Mouse (Mus musculus) forebrain, embryonic 14.5 days (tissue): ENCODE data around the gene Dlg5. TPM values are rescaled to one million over a fixed set of nuclear protein-coding genes. Genes with fewer than 3 reads are reported as not detected.

ENCODE experiments used
- ATAC-seq: fragments of 200-750 bp; cut with Nextera tagmentation; 2 replicates; pipeline ENCODE4 v1.8.0; 2017; ENCODE audit warnings: mild to moderate bottlenecking, moderate library complexity
- DNase-seq: peaks from one replicate; pipeline ENCODE4 v3.0.0-alpha.2; 2015; ENCODE audit warnings: low spot score
- H3K27ac ChIP-seq: fragments of 300-500 bp; sonication (generic); 2 replicates; pipeline ENCODE4 v1.5.1; 2014; ENCODE audit warnings: low read depth, mild to moderate bottlenecking, control low read depth, low read length, moderate library complexity
- H3K27me3 ChIP-seq: fragments of 300-500 bp; sonication (generic); replicated peaks from 2 replicates; pipeline ENCODE4 v1.6.1; 2014; ENCODE audit warnings: low read length, control low read depth, mixed read lengths; ENCODE audit not compliant: control insufficient read depth, insufficient read depth
- H3K36me3 ChIP-seq: fragments of 300-500 bp; sonication (generic); 2 replicates; pipeline ENCODE4 v1.6.1; 2014; ENCODE audit warnings: low read length, control low read depth; ENCODE audit not compliant: control insufficient read depth, insufficient read depth
- H3K4me1 ChIP-seq: fragments of 300-500 bp; sonication (generic); 2 replicates; pipeline ENCODE4 v1.6.1; 2014; ENCODE audit warnings: antibody characterized with exemption, low read length, control low read depth; ENCODE audit not compliant: control insufficient read depth, insufficient read depth
- H3K4me2 ChIP-seq: fragments of 300-500 bp; sonication (generic); 2 replicates; pipeline ENCODE4 v1.6.1; 2014; ENCODE audit warnings: mild to moderate bottlenecking, control low read depth, low read length
- H3K4me3 ChIP-seq: fragments of 300-500 bp; sonication (generic); 2 replicates; pipeline ENCODE4 v1.5.1; 2014; ENCODE audit warnings: low read depth, low read length, control low read depth
- H3K9ac ChIP-seq: fragments of 300-500 bp; sonication (generic); 2 replicates; pipeline ENCODE4 v1.6.1; 2014; ENCODE audit warnings: mild to moderate bottlenecking, low read length, control low read depth, moderate library complexity
- H3K9me3 ChIP-seq: fragments of 300-500 bp; sonication (generic); replicated peaks from 2 replicates; pipeline ENCODE4 v1.6.1; 2016; ENCODE audit warnings: low read length, control low read depth, mixed read lengths; ENCODE audit not compliant: control insufficient read depth
- WGBS: fragments of 180-500 bp; shearing (Covaris S2); extraction: QIAGEN DNeasy Blood & Tissue Kit; methylation state at CpG from one replicate; pipeline ENCODE4 v1.1.7; 2014; 5-methylcytosine and 5-hydroxymethylcytosine counted together
- polyA plus RNA-seq: library from polyadenylated mRNA; unstranded; fragments of >200 nt; fragmentation: Nextera tagmentation; extraction: Ambion mirVana; gene quantifications from 2 replicates; pipeline ENCODE4 v1.2.1, GENCODE M21; 2014

Dlg5 gene
- polyA plus RNA-seq = 20.3 and 22.5 TPM in 2 replicates

- peak within 1 kb of the TSS; percentile 86 for H3K4me3 ChIP-seq
- DNase-seq (peak; percentile 68), ATAC-seq (peak; percentile 90)
- peak within 1 kb of the TSS; percentile 93 for H3K27ac ChIP-seq
- H3K4me1 ChIP-seq = peaks cover 7% of the 10 kb centered on the region; the same call in 1 of the 2 replicates
- no peaks in the 10 kb centered on the region for H3K9me3 ChIP-seq
- WGBS = under 1% methylated on average over 62 of the region's 98 CpGs
- H3K4me2 ChIP-seq = peak within 1 kb of the TSS; percentile 67
- H3K9ac ChIP-seq = peak within 1 kb of the TSS; percentile 95
- H3K27me3 ChIP-seq = no peaks in the 10 kb centered on the region
- peaks cover 10% of the 10 kb centered on the region; the same call in 1 of the 2 replicates for H3K36me3 ChIP-seq
These were observed at the start of gene Dlg5 for GRCm38 (mm10) chr14:24245177-24246081. Gene Dlg5 (minus strand): TSS chr14:24245920.

- Histone ChIP-seq H3K4me3 (no peak overlapping the region), H3K9me3 (no peaks in the 10 kb centered on the region), H3K36me3 (no peaks in the 10 kb centered on the region), H3K4me1 (no peaks in the 10 kb centered on the region), H3K27me3 (no peaks in the 10 kb centered on the region), H3K9ac (no peak overlapping the region), H3K27ac (no peak overlapping the region), H3K4me2 (no peak overlapping the region)
- DNase-seq (no peak), ATAC-seq (no peak)
- WGBS = 90% methylated on average over 5 of the region's 5 CpGs
These were observed 47.9 kb upstream of the Dlg5 start for GRCm38 (mm10) chr14:24293631-24294030.

GRCm38 (mm10) chr14:24292914-24293313, 47.2 kb upstream of the Dlg5 start, which contains the start of gene E330034G19Rik:
Gene E330034G19Rik (plus strand): TSS chr14:24293214.
- no peak within 1 kb of the TSS for H3K9ac ChIP-seq
- H3K4me2 ChIP-seq = no peak within 1 kb of the TSS
- no peak within 1 kb of the TSS for H3K4me3 ChIP-seq
- no peaks in the 10 kb centered on the region for H3K9me3 ChIP-seq
- no peaks in the 10 kb centered on the region for H3K4me1 ChIP-seq
- no peak for DNase-seq
- no peaks in the 10 kb centered on the region for H3K36me3 ChIP-seq
- H3K27ac ChIP-seq = no peak within 1 kb of the TSS
- H3K27me3 ChIP-seq = no peaks in the 10 kb centered on the region
- 58% methylated on average over 3 of the region's 3 CpGs for WGBS
- ATAC-seq = no peak

DNA sequence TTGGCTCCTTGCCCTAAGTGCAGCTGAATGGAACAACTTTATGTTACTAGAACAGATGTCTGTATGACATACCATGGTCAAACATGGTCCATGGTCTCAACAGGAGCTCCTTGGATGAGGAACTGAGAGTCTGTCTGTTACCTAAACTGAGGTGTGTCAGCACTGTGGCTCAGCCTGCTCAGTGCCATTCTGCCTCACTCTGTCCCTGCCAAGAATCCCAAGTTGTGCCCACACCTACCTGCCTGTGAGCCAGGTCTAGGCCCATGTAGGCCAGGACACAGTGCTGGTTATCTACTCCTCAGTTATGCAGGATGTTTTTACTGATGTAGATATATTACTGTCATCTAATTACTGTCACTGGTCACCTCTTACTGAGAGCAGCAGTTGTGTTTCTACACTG, 45.0 kb upstream of the Dlg5 start:
- Histone ChIP-seq H3K4me1 (no peaks in the 10 kb centered on the region), H3K4me2 (no peak overlapping the region), H3K36me3 (no peaks in the 10 kb centered on the region), H3K27ac (no peak overlapping the region), H3K9me3 (no peaks in the 10 kb centered on the region), H3K27me3 (no peaks in the 10 kb centered on the region), H3K9ac (no peak overlapping the region), H3K4me3 (no peak overlapping the region)
- DNase-seq (no peak), ATAC-seq (no peak)

DNA sequence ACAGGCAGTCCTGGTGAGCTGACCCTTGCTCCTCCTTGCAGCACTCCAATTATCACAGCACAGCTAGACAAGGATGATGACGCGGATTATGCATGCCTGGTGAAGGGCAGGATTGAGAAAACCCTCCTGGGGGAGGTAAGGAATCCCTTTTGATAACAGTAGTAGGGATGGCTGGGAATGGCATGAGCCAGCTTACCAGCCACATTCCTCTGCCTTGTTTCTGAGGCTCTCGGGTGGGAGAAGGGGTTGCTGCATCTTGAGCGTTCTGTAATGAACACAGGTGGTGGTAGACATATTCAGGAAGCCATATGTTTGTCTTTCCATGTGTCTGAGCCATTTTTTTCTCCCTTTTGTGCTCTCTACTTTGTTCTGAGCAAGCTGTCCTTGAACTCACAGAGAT, 40.4 kb upstream of the Dlg5 start:
- Histone ChIP-seq H3K4me2 (no peak overlapping the region), H3K9me3 (no peaks in the 10 kb centered on the region), H3K9ac (no peak overlapping the region), H3K27ac (no peak overlapping the region), H3K4me1 (no peaks in the 10 kb centered on the region), H3K27me3 (no peaks in the 10 kb centered on the region), H3K4me3 (no peak overlapping the region), H3K36me3 (no peaks in the 10 kb centered on the region)
- 57% methylated on average over 4 of the region's 4 CpGs for WGBS
- no peak for ATAC-seq
- DNase-seq = no peak

DNA sequence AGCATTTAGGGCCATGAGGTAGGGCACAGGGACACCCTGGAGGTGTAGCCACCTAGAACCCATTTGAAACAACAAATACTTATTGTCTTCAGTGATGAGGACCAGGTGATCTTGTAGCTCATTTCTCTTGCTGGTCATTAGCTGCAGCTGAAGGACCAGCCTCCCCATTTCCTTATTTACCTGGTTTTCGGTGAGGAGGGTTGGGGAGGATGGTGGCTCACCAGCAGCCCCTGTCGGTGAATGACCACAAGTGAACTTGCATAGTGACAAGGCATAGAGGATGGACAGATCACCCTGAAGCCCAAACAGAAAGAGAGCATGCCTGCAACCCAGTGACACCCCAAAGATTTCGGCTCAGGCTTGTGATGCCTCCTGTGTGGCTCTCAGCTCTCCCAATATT, 36.6 kb upstream of the Dlg5 start:
- Histone ChIP-seq H3K9ac (no peak overlapping the region), H3K36me3 (no peaks in the 10 kb centered on the region), H3K4me1 (no peaks in the 10 kb centered on the region), H3K27ac (no peak overlapping the region), H3K9me3 (no peaks in the 10 kb centered on the region), H3K4me3 (no peak overlapping the region), H3K4me2 (no peak overlapping the region), H3K27me3 (no peaks in the 10 kb centered on the region)
- WGBS = 76% methylated on average over 3 of the region's 3 CpGs
- DNase-seq = no peak
- no peak for ATAC-seq

GRCm38 (mm10) chr14:24281278-24281677, 35.6 kb upstream of the Dlg5 start:
- Histone ChIP-seq H3K36me3 (no peaks in the 10 kb centered on the region), H3K4me2 (no peak overlapping the region), H3K9me3 (no peaks in the 10 kb centered on the region), H3K4me3 (no peak overlapping the region), H3K4me1 (no peaks in the 10 kb centered on the region), H3K27ac (no peak overlapping the region), H3K27me3 (no peaks in the 10 kb centered on the region), H3K9ac (no peak overlapping the region)
- WGBS = 77% methylated on average over 4 of the region's 4 CpGs
- DNase-seq = no peak
- no peak for ATAC-seq

- no peak overlapping the region for H3K4me3 ChIP-seq
- peak; percentile 82 for DNase-seq
- ATAC-seq = peak; percentile 54; the same call in 1 of the 2 replicates
- no peaks in the 10 kb centered on the region for H3K4me1 ChIP-seq
- 50% methylated on average over 2 of the region's 2 CpGs for WGBS
- H3K9me3 ChIP-seq = no peaks in the 10 kb centered on the region
- no peaks in the 10 kb centered on the region for H3K36me3 ChIP-seq
- H3K27me3 ChIP-seq = no peaks in the 10 kb centered on the region
- H3K4me2 ChIP-seq = no peak overlapping the region
- H3K27ac ChIP-seq = no peak overlapping the region
- H3K9ac ChIP-seq = no peak overlapping the region
These were observed 29.8 kb upstream of the Dlg5 start for GRCm38 (mm10) chr14:24275534-24275933.

- Histone ChIP-seq H3K9me3 (no peaks in the 10 kb centered on the region), H3K4me1 (no peaks in the 10 kb centered on the region), H3K4me3 (no peak overlapping the region), H3K36me3 (no peaks in the 10 kb centered on the region), H3K27ac (no peak overlapping the region), H3K9ac (no peak overlapping the region), H3K27me3 (no peaks in the 10 kb centered on the region), H3K4me2 (no peak overlapping the region)
- ATAC-seq (peak; percentile 54; the same call in 1 of the 2 replicates), DNase-seq (peak; percentile 75)
- 49% methylated on average over 2 of the region's 2 CpGs for WGBS
These were observed 27.9 kb upstream of the Dlg5 start for GRCm38 (mm10) chr14:24273575-24273974.
